Mouse (Mus musculus): ENCODE measurements around the gene Asns.

Gene Asns

DNA sequence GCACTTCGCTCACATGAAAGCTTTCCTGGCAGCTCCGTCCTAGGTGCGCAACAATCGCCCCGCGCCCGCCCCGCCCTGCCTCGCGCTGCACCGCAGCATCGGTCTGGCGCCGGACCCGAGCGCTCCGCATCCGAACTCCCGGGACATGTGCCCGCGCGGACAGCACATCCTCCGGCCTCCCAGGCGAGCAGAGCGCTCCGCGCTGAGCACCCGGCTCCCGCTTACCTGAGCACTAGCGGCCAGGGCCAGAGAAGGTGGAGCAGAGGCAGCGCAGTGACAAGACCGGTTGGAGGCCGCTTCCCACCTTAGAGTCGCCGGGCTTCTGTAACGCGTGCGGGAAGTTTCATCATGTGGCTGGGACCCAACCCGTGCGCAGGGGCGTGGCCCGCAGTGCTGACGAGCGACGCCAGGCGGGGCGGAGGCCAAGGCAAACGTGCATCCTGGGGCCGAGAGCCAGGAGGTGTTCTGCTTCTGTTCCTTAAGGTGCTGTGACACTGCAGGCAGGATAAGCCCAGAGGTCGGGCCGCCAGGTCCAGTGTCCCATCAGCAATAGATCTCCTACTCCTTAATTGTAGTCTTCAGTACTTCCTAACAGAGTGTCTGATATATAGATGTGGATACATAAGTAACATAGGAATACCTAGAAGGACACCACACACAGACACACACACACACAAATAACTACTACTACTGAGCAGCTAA, at the start of gene Asns:
Asns (minus strand) TSS at position 371 of the 702 bp plus-strand sequence.
- DNase-seq (ENCODE audit: low spot score), result peak; percentile 66

DNA sequence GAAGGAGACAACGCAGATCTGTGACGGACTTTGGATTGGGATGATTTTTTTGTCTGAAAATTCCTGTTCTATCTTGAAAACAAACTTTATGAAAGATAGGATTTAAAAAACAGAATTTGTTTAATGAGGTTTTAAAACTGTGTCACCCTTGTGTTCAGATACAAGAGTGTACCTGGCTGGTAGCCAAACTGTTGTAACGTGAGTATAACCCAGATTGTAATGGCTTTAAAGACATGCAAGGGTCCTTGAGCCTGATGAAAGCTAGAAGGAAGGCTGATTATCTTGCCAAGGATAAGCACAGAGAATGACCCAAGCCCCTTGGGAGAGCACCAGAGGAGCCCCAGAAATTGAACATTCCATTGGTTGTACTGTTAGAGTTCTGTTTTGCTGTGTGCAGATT, 48.7 kb upstream of the Asns start:
- no peak for DNase-seq (ENCODE audit: low spot score)

DNA sequence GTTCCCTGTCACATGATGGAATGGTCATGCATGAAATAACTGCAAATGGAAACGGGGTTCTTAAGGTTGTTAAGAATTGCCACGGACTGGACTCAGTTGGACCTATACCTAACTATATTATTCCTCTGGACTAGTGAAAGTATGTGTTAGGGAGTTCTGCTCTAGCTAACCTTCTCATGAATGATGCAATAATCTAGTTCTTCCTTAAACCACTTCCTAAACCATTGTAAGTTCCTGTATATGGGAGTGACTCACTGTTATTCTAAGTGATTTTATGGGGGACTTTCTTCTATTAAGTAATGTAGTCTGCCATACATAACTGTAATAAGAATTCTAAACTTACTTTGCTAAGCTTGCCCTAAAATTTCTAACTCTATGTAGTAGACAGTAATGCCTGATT, 44.8 kb upstream of the Asns start:
- DNase-seq (ENCODE audit: low spot score), result no peak

DNA sequence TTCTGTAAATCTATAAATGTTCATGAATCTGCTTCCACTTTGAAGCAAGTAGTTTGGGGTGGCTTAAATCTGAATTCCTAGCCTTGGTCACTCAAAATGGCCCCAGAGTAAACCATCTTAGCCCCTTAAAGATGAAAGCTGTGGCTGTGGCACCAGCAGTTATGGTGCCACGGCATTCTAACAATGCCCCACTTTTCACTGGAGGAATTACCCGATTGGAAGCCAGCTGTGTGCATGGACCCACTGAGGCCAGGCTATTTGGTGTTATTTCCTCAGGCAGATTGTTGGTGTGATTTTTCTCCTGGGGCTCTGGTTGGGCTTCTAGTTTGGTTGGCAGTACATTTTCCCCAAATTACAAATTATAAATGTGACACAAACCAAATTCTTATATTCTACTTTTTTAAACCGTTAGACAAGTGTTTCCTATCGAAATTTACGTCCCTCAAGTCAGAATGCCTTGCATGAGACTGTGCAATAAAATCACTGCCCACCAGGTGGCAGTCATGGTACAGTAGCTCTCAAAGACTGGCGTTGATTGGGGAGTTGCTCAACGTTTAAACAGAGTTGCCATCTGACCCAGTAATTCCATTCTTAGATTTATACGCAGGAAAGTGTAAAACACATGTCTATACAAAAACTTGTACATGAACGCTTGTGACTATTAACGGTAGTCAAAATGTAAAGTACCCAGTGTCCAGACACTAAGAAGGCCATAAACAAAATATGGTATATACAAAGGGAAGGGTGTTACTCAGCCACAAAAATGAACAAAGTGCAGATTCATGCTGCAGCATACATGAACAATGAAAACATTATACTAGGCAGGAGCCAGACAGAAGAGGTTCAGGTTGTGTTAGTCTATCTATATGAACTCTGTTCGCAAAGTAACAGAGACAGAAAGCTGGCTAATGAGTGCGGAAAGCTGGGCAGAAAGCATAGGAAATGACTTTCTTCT, 40.0 kb upstream of the Asns start:
- DNase-seq (ENCODE audit: low spot score), result peak; percentile 85

DNA sequence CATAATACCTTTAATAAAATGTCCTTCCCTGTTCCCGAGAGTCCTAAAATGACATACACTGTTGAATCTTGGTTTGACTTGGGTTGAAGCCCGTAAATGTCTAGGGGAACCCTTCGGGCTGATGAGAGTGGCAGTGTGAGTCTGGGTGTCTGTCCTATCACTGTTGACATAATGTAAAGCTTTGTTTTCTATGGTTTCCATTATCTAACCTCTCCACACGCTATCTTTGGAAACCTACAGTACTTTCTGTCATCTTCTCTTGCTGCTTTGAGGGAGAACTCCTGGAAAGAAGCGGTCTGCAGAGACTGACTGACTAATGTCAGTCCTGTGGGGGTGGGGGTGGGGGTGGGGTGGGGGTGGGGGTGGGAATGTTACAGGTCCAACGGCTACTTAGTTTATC, 39.0 kb upstream of the Asns start:
- no peak for DNase-seq (ENCODE audit: low spot score)

DNA sequence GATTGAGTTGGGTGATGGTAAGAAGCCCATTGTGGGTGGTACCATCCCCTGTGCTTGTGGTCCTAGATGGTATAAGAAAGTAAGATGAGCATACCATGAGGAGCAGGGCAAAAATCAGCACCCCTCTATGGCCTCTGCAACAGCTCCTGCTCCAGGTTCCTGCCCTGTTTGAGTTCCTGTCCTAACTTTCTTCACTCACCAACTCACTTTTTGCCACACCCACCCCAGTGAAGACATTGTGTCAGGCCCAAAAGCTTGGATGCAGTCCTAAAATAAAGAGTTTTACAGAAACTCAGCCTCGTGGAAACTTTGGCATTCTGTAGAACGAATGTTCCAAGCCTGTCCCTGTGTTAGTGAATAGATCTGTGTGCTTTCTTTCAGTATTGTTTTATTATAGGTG, 36.1 kb upstream of the Asns start:
- DNase-seq (ENCODE audit: low spot score), result no peak

DNA sequence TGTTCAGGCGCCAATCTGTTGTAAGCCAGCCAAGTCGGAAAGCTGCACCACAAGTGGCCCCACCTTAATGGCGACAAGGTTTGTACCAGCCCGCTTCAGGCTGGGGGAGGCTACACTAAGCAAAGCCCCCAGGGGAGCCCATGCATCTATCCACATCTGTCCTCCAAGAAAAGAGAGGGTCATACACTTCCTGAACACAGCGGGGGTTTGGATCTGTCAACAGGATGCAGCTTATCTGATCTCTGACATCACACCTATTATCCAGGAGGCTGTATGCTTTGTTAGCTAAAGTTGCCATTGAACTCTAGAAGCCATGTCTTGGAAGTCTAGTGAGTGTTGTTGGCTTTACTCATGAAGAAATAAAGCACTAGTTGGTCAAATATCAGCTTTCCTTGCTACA, 35.2 kb upstream of the Asns start:
- no peak for DNase-seq (ENCODE audit: low spot score)

DNA sequence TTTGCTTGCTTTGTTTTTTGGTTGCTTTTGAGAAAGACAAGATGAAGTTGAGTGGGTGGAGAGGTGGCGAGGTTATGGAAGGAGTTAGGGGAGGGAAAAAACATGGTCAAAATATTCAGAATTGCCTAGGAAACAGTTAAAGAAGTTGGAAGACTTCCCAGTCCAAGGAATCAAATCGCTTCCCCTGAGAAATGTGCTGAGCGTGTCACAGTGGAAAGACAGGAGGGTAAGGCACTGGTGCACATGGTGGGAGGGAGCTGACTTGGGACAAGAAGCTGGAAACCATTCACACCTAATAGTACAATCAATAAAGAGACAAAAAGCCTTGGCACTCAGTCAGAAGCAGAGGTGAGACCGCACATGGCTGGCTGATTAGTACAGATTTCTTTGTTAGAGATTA, 23.2 kb upstream of the Asns start:
- no peak for DNase-seq (ENCODE audit: low spot score)

DNA sequence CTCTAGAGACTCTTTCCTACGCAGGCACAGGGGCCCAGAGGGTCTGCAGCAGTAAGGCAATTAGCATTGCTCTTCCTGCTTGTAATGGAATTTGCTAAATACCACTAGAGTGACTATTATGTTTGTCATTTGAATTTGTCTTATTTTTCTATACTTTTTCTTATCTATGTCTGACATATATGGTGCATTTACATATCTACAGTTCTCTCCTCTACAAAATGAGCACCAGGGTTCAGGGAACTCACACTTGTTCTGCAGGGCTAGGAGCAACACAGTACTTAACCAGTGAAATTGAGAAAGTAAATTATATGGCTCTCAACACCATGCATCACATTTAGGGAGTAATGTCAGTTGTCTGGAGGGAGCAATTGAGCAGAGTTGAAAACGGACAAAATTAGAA, 21.2 kb upstream of the Asns start:
- no peak for DNase-seq (ENCODE audit: low spot score)

DNA sequence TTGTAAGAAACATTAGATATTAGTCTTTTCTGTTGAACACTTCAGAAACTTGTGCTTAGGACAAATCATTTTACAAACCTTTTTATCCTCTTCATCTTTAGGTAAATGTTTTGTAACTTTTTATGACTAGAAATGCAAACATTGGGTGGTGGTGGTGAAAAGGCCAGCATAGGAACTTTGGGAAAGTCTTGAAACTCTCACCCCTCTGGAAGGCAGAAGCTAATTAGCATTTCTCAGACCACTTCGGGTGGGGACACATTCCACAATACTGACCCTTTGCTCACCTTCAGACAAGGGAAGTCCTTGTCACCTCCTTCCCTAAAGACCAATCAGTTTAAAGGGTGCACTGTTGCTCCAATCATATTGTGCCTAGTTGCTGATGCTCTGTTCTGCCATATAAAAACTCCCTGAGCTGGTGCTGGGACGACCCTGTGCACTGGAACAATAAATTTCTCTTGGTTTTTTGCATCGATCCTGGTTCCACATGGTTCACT, 18.8 kb upstream of the Asns start:
- DNase-seq (ENCODE audit: low spot score), result no peak

DNA sequence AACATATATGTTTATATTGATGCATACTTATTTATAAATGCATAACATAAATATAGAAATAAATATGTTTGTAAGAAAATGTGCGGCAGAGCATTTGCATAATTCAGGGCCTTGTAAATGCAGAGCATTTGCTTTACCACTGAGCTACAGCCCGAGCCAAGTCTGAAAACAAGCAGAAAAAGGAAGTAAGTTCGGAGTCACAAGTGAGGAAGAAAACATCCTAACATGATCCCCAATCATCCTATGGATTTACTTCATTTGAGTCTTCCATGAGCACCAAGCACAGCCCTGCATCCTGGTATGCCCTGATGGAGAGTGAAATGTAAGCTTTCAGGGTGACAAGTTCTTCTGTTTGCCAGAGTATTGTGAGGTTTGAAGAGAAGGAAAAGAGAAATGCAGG, 15.2 kb upstream of the Asns start:
- DNase-seq (ENCODE audit: low spot score), result no peak

DNA sequence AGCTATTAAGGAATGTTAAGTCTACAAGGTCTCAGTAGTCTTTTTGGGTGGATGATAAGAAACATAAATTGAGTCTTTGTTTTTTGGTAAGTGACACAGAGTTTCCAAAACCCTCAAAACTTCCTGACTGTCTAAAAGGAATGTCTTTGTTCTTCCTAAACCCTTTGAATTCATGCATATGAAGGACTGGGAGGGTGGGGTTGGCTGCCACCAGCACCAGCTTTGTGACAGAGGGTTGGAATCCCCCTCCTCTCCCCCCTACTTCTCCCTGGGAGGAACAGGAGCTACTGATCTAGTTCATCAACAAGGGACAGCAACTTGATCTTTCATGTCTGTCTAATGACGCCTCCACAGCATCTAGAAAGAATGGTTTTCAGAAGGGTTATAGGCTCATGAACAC, 13.7 kb upstream of the Asns start:
- DNase-seq (ENCODE audit: low spot score), result no peak

DNA sequence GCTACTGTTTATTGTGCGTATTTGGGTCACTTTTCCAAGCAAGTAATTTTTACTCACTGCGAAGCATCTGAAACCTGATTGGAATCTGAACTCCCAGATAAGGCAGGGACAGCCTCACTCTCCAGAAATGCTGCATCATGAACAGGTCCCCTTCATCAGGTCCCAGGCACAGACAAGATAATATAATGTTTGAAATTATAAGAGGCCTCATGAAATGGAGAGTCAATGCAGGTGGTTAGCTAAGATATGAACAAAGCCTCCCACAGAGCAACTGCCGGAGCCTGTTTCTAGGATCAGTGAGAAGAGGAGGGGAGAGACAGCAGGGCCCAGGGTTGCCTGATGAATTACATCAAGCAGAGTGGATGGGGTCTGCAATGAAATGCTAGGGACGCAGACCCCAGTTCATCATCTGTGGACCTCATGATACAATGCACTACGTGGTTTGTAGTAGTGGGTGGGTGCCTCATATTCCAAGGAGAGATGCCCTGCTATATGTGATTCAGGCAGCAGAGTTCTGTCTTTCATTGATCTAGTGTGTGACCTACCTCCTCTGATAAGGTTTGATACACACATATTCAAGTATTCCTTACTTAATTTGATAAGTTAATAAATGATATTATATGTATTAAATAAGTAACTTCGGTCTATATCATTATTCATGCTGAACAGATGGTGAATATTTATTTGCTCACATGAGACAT, 5.1 kb upstream of the Asns start:
- DNase-seq (ENCODE audit: low spot score), result no peak

DNA sequence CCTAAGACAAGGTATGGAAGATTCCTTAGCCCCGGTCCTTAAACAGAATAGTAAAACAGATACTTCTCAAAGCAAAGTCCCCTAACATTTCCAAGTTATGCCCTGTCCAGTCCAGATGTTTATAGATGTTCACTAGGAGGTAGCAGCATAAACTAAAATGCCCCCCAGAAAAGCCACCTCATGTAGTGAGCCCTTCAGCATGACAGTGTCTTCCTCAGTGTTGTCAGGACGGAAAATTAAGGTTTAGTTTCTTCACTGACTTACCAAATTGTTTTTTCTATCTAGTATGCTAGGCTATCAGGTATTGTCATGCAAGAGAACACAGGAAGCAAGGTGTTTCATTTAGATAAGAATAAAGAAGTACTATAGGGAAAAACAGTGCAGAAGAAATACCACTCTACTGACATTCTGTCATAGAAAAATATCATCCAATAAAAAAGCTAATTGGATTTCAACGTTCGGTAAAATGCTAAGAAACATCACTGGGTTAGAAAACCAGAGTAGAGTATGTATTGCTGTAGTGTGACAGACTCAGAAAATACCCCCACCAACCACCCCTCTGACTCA, 4.1 kb upstream of the Asns start:
- no peak for DNase-seq (ENCODE audit: low spot score)

DNA sequence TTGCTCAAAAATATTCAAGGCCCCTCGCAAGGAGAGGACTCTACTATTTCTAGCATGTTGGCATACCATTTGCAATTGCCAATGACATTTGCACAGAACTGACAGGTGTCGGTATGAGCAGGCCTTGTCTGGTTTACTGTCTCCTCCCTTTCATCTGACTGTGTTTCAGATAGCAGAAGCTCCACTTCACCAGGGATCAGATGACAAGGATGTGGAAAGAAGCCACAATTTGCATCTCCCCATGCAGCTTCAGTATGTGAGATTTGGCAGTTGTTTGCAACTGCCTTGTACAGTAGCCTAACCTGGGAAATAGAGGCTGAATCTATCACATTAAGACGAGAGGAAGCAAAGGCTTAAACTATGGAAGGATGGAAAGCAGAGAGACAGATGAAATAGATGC, 3.6 kb upstream of the Asns start:
- no peak for DNase-seq (ENCODE audit: low spot score)

DNA sequence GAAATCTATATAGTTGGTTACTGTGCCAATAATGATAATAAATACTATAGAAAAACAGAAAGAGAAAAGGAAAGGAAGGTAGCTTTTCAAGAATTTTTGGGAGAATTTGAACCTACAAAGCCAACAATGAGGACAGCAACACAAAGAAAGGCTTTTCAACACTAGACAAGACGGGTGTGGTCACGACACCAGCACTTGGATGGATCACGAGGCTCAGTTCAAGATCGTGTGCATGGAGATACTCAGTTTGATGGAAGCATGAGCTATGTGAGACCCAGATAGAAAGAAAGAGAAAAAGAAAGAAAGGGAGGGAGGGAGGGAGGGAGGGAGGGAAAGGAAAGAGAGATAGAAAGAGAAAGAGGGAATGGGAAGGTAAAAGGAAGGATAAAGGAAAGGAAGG, 2.8 kb upstream of the Asns start:
- DNase-seq (ENCODE audit: low spot score), result no peak

DNA sequence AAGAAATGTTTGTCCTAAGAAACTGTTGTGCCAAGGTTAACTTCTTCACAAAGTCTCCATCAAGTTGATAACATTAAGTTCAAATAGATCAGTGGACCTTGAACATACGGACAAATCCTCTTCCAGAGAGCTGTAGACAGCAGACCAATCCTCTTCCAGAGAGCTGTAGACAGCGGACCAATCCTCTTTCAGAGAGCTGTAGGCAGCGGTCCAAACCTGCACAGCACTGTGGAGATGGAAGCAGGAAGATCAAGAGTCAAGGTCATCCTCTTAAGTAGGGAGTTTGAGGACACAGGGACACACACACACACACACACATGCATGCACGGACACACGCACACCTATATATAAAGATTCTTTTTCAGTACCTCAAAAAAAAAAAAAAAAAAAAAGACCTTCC, 612 bp upstream of the Asns start:
- DNase-seq (ENCODE audit: low spot score), result no peak

DNA sequence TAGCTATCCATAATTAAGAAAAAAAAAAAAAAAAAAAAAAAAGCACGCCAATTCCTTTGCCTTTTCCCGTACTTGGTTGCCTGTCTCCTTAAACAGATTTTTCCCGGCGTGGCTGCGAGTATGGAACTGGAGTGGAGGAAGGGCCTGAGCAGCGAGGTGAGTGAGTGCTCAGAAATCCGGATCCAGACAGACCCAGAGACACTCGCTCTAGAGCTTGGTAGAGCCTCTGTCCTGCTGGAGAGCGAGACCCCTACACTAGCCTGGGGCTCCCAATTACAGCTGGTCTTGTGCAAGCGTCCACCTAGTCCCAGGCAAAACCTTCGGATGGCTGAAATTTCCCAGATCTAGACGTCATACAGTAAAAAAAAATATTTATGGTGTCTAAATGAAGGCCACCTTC, 603 bp downstream of the Asns start:
- DNase-seq (ENCODE audit: low spot score), result no peak

DNA sequence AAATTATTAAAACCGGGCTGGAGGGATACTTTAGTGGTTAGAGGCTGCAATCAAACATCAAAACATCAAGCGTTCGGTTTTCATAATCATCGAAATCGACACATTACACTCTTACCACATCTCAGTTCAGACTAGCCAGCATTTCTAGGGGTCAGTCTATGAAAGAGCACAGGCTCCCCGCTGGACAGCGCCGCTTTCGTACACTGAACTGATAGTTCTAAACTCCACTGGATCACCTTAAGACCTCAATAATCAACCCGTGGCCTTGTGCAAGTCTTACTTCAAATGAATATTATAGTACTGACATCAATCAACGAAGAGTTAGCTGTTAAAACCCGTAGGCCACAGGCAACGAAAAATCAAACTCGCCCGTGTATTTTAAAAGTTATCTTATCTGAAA, 1.0 kb downstream of the Asns start:
- DNase-seq (ENCODE audit: low spot score), result no peak

DNA sequence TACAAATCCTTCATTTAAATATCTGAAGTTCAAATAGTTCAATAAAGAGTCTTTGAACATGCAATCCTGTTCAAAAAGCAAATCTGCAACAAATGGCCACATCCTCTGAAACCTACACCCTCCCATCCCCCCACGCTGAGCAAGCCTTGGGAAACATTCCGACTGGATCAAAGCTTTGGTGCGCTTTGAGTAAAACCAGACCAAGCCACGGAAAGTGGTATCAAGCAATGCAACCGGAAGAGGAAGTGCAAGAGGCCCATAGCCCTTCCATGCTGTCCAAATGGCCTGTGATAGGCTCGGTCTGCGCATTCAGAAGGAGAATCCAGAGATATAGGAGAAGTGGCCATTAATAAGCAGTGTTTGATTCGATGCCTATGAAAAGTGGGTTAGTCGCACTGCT, 2.6 kb downstream of the Asns start:
- DNase-seq (ENCODE audit: low spot score), result no peak

DNA sequence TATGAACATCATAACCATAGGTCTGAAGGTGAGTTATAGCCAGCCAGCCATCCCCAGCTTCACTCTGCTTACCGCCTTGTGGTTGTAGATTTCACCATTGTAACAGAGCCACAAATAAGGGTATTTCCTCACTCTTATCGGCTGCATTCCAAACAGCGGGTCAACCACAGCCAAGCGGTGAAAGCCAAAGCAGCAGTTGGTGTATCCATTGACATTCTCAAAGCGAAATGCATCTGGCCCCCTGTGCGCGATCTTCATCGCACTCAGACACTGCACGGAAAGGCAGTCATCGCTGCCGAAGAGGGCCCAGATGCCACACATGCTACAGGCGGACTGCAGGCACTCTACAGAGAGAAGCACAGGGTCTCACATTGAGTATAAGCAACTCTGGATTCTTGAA, 3.9 kb downstream of the Asns start:
- DNase-seq (ENCODE audit: low spot score), result no peak

DNA sequence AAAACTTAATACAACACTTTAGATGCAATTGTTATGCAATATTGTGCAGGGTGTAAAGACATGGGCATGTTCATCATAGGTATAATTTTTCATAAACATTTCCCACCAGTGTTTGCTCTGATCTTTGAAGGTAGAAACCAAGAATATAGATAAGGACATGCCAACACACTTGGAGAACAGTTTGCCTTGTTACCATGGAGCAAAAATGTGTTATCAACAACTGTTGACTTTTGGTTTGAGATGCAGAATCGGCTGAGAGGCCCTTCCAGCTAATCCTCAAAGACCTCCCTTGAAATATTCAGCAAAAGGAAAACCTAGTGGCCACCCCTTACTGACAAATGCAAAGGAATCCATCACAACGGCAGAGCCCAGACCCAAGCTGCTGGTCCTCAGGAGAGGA, 7.0 kb downstream of the Asns start:
- no peak for DNase-seq (ENCODE audit: low spot score)

All from layer of hippocampus, adult 9-10 months (tissue).